Mouse (Mus musculus) brain, embryonic 18.5 days (tissue): ENCODE results near the gene Pcgf1.

ENCODE experiments used
- DNase-seq: peaks from one replicate; pipeline ENCODE4 v3.0.0-alpha.2; 2012; ENCODE audit warnings: low read depth, low spot score

Pcgf1 gene

GRCm38 (mm10) chr6:83101688-83102556 is 24.3 kb downstream of the Pcgf1 start:
- no peak for DNase-seq

- DNase-seq = no peak
Measured at GRCm38 (mm10) chr6:83103130-83103650, 25.5 kb downstream of the Pcgf1 start.

- no peak for DNase-seq
Measured at GRCm38 (mm10) chr6:83104158-83104557, 26.5 kb downstream of the Pcgf1 start.

GRCm38 (mm10) chr6:83107566-83108400 is 30.1 kb downstream of the Pcgf1 start:
- no peak for DNase-seq

GRCm38 (mm10) chr6:83108762-83109668 is 31.3 kb downstream of the Pcgf1 start, which contains the start of gene Mrpl53:
TSS of gene Mrpl53 (plus strand) at chr6:83109040.
- DNase-seq = no peak

GRCm38 (mm10) chr6:83111510-83112136 is 34.0 kb downstream of the Pcgf1 start:
- DNase-seq = no peak

- no peak for DNase-seq
Measured at GRCm38 (mm10) chr6:83115011-83115671, 37.5 kb downstream of the Pcgf1 start, which contains the start of gene Mogs. TSS of gene Mogs (plus strand) at chr6:83115496.

- DNase-seq = no peak
Measured at GRCm38 (mm10) chr6:83115682-83116372, 38.2 kb downstream of the Pcgf1 start.

- no peak for DNase-seq
Measured at GRCm38 (mm10) chr6:83116373-83117164, 38.9 kb downstream of the Pcgf1 start.

- DNase-seq = no peak
Measured at GRCm38 (mm10) chr6:83117165-83117438, 39.4 kb downstream of the Pcgf1 start.

- DNase-seq = no peak
Measured at GRCm38 (mm10) chr6:83117616-83118015, 39.9 kb downstream of the Pcgf1 start.

- DNase-seq = no peak
Measured at GRCm38 (mm10) chr6:83118369-83118768, 40.7 kb downstream of the Pcgf1 start.

GRCm38 (mm10) chr6:83118825-83119733 is 41.4 kb downstream of the Pcgf1 start:
- no peak for DNase-seq

GRCm38 (mm10) chr6:83119734-83120051 is 42.0 kb downstream of the Pcgf1 start:
- no peak for DNase-seq

- peak; percentile 99 for DNase-seq
Measured at GRCm38 (mm10) chr6:83120930-83121862, 43.5 kb downstream of the Pcgf1 start, which contains the start of gene Wbp1. TSS of gene Wbp1 (minus strand) at chr6:83121559.

- no peak for DNase-seq
Measured at GRCm38 (mm10) chr6:83121863-83122710, 44.4 kb downstream of the Pcgf1 start.
